Mouse (Mus musculus) cerebellum, adult 11-12 months (tissue): Measurements from ENCODE around the gene Patl1.
A peak's percentile ranks its signal among the peaks of the same experiment; 100 is the strongest.
"Not testable (repeated sequence)": the region's sequence is repeated elsewhere in the genome, so short reads cannot be mapped to it uniquely, and the experiment has no call there.

ENCODE experiments used
- DNase-seq: peaks from one replicate; pipeline ENCODE4 v3.0.0; 2022

Patl1 gene

GRCm38 (mm10) chr19:11912037-11912532 lies at the start of gene Patl1:
Patl1 (plus strand) TSS chr19:11912399.
- DNase-seq = peak; percentile 99

- no peak for DNase-seq
These were observed 44.4 kb upstream of the Patl1 start for GRCm38 (mm10) chr19:11867837-11868236.

- DNase-seq = no peak
These were observed 37.2 kb upstream of the Patl1 start, which contains the start of gene Olfr1419 for GRCm38 (mm10) chr19:11875006-11875405. Olfr1419 (minus strand) TSS chr19:11875106.

- not testable (repeated sequence) for DNase-seq
These were observed 33.8 kb upstream of the Patl1 start for GRCm38 (mm10) chr19:11878404-11878803.

GRCm38 (mm10) chr19:11886265-11886664 lies 25.9 kb upstream of the Patl1 start, which contains the start of gene Olfr1420:
Olfr1420 (plus strand) TSS chr19:11886565.
- DNase-seq = no peak

GRCm38 (mm10) chr19:11911021-11911420 lies 1.2 kb upstream of the Patl1 start:
- no peak for DNase-seq

- no peak for DNase-seq
These were observed 596 bp upstream of the Patl1 start for GRCm38 (mm10) chr19:11911603-11912002.

GRCm38 (mm10) chr19:11912533-11913121 lies 428 bp downstream of the Patl1 start:
- DNase-seq = peak; percentile 76

- no peak for DNase-seq
These were observed 3.6 kb downstream of the Patl1 start for GRCm38 (mm10) chr19:11915804-11916203.

- DNase-seq = no peak
These were observed 9.9 kb downstream of the Patl1 start for GRCm38 (mm10) chr19:11922068-11922467.

GRCm38 (mm10) chr19:11922515-11922914 lies 10.3 kb downstream of the Patl1 start:
- not testable (repeated sequence) for DNase-seq

GRCm38 (mm10) chr19:11926380-11926779 lies 14.2 kb downstream of the Patl1 start:
- no peak for DNase-seq

- DNase-seq = no peak
These were observed 16.0 kb downstream of the Patl1 start for GRCm38 (mm10) chr19:11928025-11928748.

GRCm38 (mm10) chr19:11946460-11946859 lies 34.3 kb downstream of the Patl1 start:
- not testable (repeated sequence) for DNase-seq

GRCm38 (mm10) chr19:11949878-11950277 lies 37.7 kb downstream of the Patl1 start:
- no peak for DNase-seq

- DNase-seq = no peak
These were observed 38.5 kb downstream of the Patl1 start for GRCm38 (mm10) chr19:11950747-11951146.

GRCm38 (mm10) chr19:11954206-11954605 lies 42.0 kb downstream of the Patl1 start:
- no peak for DNase-seq

- DNase-seq = no peak
These were observed 44.4 kb downstream of the Patl1 start for GRCm38 (mm10) chr19:11956636-11957035.

- DNase-seq = no peak
These were observed 45.2 kb downstream of the Patl1 start for GRCm38 (mm10) chr19:11957396-11957795.

- DNase-seq = no peak
These were observed 45.6 kb downstream of the Patl1 start for GRCm38 (mm10) chr19:11957846-11958245.

- DNase-seq = peak; percentile 47
These were observed 52.1 kb downstream of the Patl1 start for GRCm38 (mm10) chr19:11964266-11964665.

- DNase-seq = peak; percentile 100
These were observed 53.1 kb downstream of the Patl1 start, which contains the start of gene Osbp for GRCm38 (mm10) chr19:11965023-11965942. Osbp (plus strand) TSS chr19:11965941.

- peak; percentile 82 for DNase-seq
These were observed 54.0 kb downstream of the Patl1 start for GRCm38 (mm10) chr19:11966201-11966636.
